22 mouse cellular contexts compared by ENCODE assay signal in the genomic region with DNA sequence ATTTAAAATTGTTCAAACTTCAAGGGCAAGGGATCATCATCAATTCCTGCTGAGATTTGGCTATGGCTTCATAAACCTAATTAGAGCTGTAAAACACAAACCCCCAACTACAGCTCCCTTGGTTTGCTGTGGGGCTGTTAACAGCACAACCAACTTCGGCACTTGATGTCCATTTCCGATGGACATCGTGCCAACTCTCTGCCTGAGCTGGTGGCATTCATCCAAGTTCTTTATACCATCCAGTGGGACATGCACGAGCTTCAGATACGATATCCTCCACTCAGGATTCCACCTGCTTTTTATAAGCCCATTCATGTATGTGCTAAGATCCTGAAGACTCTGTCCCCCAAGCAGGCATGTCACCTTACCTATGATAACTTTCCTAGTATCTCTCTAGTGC.
DNase-seq lines count a peak whose midpoint lies in the region; TF ChIP-seq lines count a peak whose summit lies in the region.
"Had no signal": no experiment of that assay in that cellular context is flagged by ENCODE, and none has a peak within 500 bp of the region (broad histone marks: within the 10 kb centered on the region; RNA-seq: fewer than 3 reads in every experiment).

No protein-coding gene starts in this region.

- H3K27me3 ChIP-seq in kidney, adult 2 months (replicated peaks; ENCODE audit: control insufficient read depth, insufficient read depth, low read length), result no peaks in the 10 kb centered on the region
- H3K27me3 ChIP-seq: CH12.LX; embryonic facial prominence, embryonic 12.5 days; forebrain, embryonic 15.5 days; Patski had no signal

- H3K36me3 ChIP-seq in kidney, adult 2 months (ENCODE audit: control insufficient read depth, insufficient read depth, low read length), result no peaks in the 10 kb centered on the region
- H3K36me3 ChIP-seq: embryonic facial prominence, embryonic 10.5 days; embryonic facial prominence, embryonic 12.5 days; forebrain, embryonic 15.5 days; G1E had no signal

- no peaks in the 10 kb centered on the region for H3K4me1 ChIP-seq in kidney, adult 2 months (ENCODE audit: control insufficient read depth, insufficient read depth, low read length)

- DNase-seq in adrenal gland, adult (ENCODE audit: inconsistent age in 2 of 2, low spot score in 1 of 2), result peak; percentile 41 to 64
- no peak for DNase-seq in adrenal gland, postnatal 14 days
- peak; percentile 45 to 56 for DNase-seq in cerebellum, postnatal 10 days
- DNase-seq in cerebellum, adult 8-10 months, result no peak
- DNase-seq in kidney, adult 2 months, result peak; percentile 42
- DNase-seq in kidney, postnatal 10 days, result no peak
- DNase-seq in left cerebral cortex, postnatal 4 days, result peak; percentile 36
- DNase-seq in left cerebral cortex, adult 11 months (ENCODE audit: low spot score), result no peak
- DNase-seq: adrenal gland, adult 8-10 months; B cell, adult 2 months; cerebellum, adult 11-12 months; cerebellum, adult 2 months; cerebellum, adult 9-11 months; cerebellum, postnatal 25 days; forebrain, postnatal 0 days had no signal

- no peak overlapping the region for H3K4me3 ChIP-seq in kidney, adult 2 months (ENCODE audit: insufficient read depth, low read depth, low read length)
- H3K4me3 ChIP-seq: embryonic facial prominence, embryonic 10.5 days; embryonic facial prominence, embryonic 12.5 days; forebrain, embryonic 13.5 days; forebrain, embryonic 15.5 days had no signal

- 49% methylated on average over 5 of the region's 5 CpGs for WGBS in kidney, adult 2 months

- no peak for TF ChIP-seq POLR2A in kidney, adult 2 months (IDR thresholded peaks at IDR 0.05; ENCODE audit: low read depth, low read length)

- intact Hi-C loops in left cerebral cortex, postnatal 4 days (cut with DNase I), result loop anchor here (10.0 kb wide), 1 partner anchor 585 kb away; the partner anchor contains the start of gene Shq1

- no peak for TF ChIP-seq CTCF in kidney, adult 2 months (conservative IDR thresholded peaks at IDR 0.05; ENCODE audit: insufficient read depth, insufficient read length, low read depth, low read length)

- H3K27ac ChIP-seq in kidney, adult 2 months (ENCODE audit: insufficient read depth, low read depth, low read length), result no peak overlapping the region
- H3K27ac ChIP-seq: embryonic facial prominence, embryonic 10.5 days; embryonic facial prominence, embryonic 12.5 days; forebrain, embryonic 13.5 days; forebrain, embryonic 15.5 days had no signal

Comparison
In these comparisons a context has a peak if more than half of its experiments do, and no peak if none do; other contexts are left out.
1. DNase-seq: peak in adrenal gland, adult (2 of 2), cerebellum, postnatal 10 days (2 of 2), kidney, adult 2 months (single experiment) and left cerebral cortex, postnatal 4 days (single experiment); none in adrenal gland, postnatal 14 days (single experiment), cerebellum, adult 8-10 months (single experiment), kidney, postnatal 10 days (single experiment) and left cerebral cortex, adult 11 months (single experiment).